Mouse (Mus musculus): ENCODE results near the gene Max. TPM values are rescaled to one million over a fixed set of nuclear protein-coding genes. Genes with fewer than 3 reads are reported as not detected.

Gene Max
- total RNA-seq, 1 experiment: 40.9 TPM

DNA sequence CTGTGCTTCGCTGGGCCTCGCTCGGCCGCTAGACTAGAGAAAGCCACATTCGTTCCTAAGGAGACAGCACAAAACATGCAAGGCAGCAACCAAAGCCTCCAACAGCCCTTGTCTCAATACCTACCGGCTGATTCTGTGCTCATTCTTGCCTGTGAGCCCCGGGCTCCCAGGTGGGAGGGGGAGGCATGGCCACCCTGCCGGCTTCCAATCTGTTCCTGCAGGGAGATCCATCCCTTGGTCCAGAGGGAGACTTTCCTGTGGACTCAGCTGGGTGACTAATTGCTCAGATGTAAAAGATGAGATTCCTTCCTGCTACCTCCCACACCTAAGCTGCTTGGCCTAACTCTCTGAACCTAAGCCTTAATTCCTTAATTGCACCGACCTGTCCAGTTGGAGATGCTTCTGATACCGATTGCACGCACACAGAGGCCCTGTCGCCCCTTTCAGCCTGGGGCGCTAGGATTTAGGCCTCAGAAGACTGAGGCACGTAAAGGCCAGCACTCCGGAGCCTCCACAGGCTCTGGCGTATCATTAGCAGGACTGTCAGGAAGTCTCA is 50.8 kb downstream of the Max start:
- no peak overlapping the region; the same call in 1 of the 2 replicates for H3K9ac ChIP-seq (ENCODE audit: insufficient read depth, low read depth, low read length, poor library complexity, severe bottlenecking)
- in situ Hi-C loops (cut with MboI; ENCODE audit: low sequenced_read_pairs in 2 of 2, unreplicated experiment in 2 of 2): no loop called here
- H3K36me3 ChIP-seq (ENCODE audit: control insufficient read depth, insufficient read depth, low read length, poor library complexity, severe bottlenecking): peaks cover 23% of the 10 kb centered on the region; the same call in 1 of the 2 replicates
- no peak overlapping the region; a peak in 1 of 4 replicates for H3K4me3 ChIP-seq (ENCODE audit: insufficient read depth in 1 of 2, low read depth in 1 of 2, low read length in 2 of 2, poor library complexity in 1 of 2, severe bottlenecking in 1 of 2)
- peak overlapping the region; percentile 75; the same call in 1 of the 2 replicates for H3K27ac ChIP-seq (ENCODE audit: insufficient read depth, low read depth, low read length, poor library complexity, severe bottlenecking)
- peaks cover 9 to 36% of the 10 kb centered on the region in 2 experiments for H3K4me1 ChIP-seq (ENCODE audit: control insufficient read depth in 2 of 2, insufficient read depth in 2 of 2, low read length in 2 of 2, poor library complexity in 1 of 2)
- no peak for TF ChIP-seq ZC3H11A (IDR thresholded peaks at IDR 0.05; ENCODE audit: borderline replicate concordance, low read depth, low read length)
- TF ChIP-seq MAFK (IDR thresholded peaks at IDR 0.05; ENCODE audit: insufficient read depth, low read depth, low read length): no peak
- DNase-seq (ENCODE audit: low read depth, low spot score): no peak
- H3K9me3 ChIP-seq (ENCODE audit: control insufficient read depth, insufficient read depth, low read depth, low read length): no peaks in the 10 kb centered on the region

DNA sequence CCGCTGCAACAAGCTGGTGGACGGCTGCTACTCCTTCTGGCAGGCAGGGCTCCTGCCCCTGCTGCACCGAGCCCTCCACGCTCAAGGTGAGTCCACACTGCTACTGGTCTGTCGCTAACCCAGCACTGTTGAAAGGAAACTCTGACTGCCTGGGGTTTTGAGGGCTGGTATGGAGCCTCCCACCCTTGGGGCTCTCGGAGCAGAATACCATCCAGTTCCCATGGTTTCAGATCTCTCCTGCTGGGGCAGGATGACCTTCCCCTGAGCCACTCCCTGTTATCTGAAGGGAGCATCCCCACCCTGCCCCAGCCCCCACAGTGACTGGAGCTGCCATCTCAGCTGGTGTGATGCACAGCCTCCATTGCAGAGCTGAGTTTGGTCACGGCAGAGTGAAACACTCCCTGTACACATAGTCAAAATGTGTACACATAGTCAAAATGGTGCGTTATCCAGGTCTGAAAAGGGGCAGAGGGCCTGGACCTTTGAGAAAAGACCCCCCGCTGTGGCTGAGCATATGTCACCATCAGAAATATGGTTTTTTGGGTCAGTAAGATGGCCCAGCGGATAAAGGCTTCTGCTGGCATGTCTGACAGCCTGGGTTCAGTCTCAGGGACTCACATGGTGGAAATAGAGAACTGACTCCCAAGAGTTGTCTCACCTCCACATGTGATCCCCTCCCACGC is 51.6 kb downstream of the Max start:
- peak overlapping the region in 1 of 2 experiments; percentile 50; a peak in 2 of 4 replicates for H3K4me3 ChIP-seq (ENCODE audit: insufficient read depth in 1 of 2, low read depth in 1 of 2, low read length in 2 of 2, poor library complexity in 1 of 2, severe bottlenecking in 1 of 2)
- H3K4me1 ChIP-seq (ENCODE audit: control insufficient read depth in 2 of 2, insufficient read depth in 2 of 2, low read length in 2 of 2, poor library complexity in 1 of 2): peaks cover 14 to 41% of the 10 kb centered on the region in 2 experiments
- no peaks in the 10 kb centered on the region for H3K9me3 ChIP-seq (ENCODE audit: control insufficient read depth, insufficient read depth, low read depth, low read length)
- in situ Hi-C loops (cut with MboI; ENCODE audit: low sequenced_read_pairs in 2 of 2, unreplicated experiment in 2 of 2): no loop called here
- peak overlapping the region; percentile 50 for H3K9ac ChIP-seq (ENCODE audit: insufficient read depth, low read depth, low read length, poor library complexity, severe bottlenecking)
- peak; percentile 65 for DNase-seq (ENCODE audit: low read depth, low spot score)
- no peak for TF ChIP-seq MAFK (IDR thresholded peaks at IDR 0.05; ENCODE audit: insufficient read depth, low read depth, low read length)
- no peak for TF ChIP-seq HCFC1 (IDR thresholded peaks at IDR 0.05; ENCODE audit: borderline replicate concordance, insufficient read depth, low read length)
- TF ChIP-seq ZNF384 (IDR thresholded peaks at IDR 0.05; ENCODE audit: low read depth, low read length): no peak
- TF ChIP-seq ZC3H11A (IDR thresholded peaks at IDR 0.05; ENCODE audit: borderline replicate concordance, low read depth, low read length): no peak
- no peak for TF ChIP-seq CHD2 (IDR thresholded peaks at IDR 0.05; ENCODE audit: low read depth, low read length)
- H3K36me3 ChIP-seq (ENCODE audit: control insufficient read depth, insufficient read depth, low read length, poor library complexity, severe bottlenecking): peaks cover 25% of the 10 kb centered on the region; the same call in 1 of the 2 replicates
- peak overlapping the region; percentile 89 for H3K27ac ChIP-seq (ENCODE audit: insufficient read depth, low read depth, low read length, poor library complexity, severe bottlenecking)

DNA sequence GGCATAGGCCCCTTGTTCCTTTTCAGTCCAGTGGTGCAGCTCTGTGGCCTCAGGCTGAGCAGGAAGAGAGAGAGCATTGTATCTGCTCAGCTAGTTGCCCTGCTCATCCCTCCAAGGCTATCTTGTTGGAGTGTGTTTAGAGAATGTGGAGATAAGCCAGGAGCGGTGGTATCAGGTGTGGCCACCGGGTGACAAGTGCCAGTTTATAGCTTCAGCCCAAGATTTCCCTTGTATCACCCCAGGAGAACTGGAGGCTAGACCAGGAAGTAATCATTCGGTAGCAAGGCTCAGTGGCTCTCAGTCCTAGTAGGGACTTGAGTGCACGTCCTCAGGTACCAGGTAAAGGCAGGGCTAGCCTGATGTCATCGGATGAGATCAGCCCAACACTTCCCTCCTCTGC is 52.8 kb downstream of the Max start:
- H3K4me3 ChIP-seq (ENCODE audit: insufficient read depth in 1 of 2, low read depth in 1 of 2, low read length in 2 of 2, poor library complexity in 1 of 2, severe bottlenecking in 1 of 2): no peak overlapping the region
- no peak for TF ChIP-seq HCFC1 (IDR thresholded peaks at IDR 0.05; ENCODE audit: borderline replicate concordance, insufficient read depth, low read length)
- TF ChIP-seq MAFK (IDR thresholded peaks at IDR 0.05; ENCODE audit: insufficient read depth, low read depth, low read length): no peak
- no peak for TF ChIP-seq ZC3H11A (IDR thresholded peaks at IDR 0.05; ENCODE audit: borderline replicate concordance, low read depth, low read length)
- no peak for TF ChIP-seq ZNF384 (IDR thresholded peaks at IDR 0.05; ENCODE audit: low read depth, low read length)
- no peak for TF ChIP-seq CHD2 (IDR thresholded peaks at IDR 0.05; ENCODE audit: low read depth, low read length)
- no peaks in the 10 kb centered on the region for H3K9me3 ChIP-seq (ENCODE audit: control insufficient read depth, insufficient read depth, low read depth, low read length)
- DNase-seq (ENCODE audit: low read depth, low spot score): no peak
- H3K9ac ChIP-seq (ENCODE audit: insufficient read depth, low read depth, low read length, poor library complexity, severe bottlenecking): no peak overlapping the region
- in situ Hi-C loops (cut with MboI; ENCODE audit: low sequenced_read_pairs in 2 of 2, unreplicated experiment in 2 of 2): no loop called here
- H3K36me3 ChIP-seq (ENCODE audit: control insufficient read depth, insufficient read depth, low read length, poor library complexity, severe bottlenecking): peaks cover 24% of the 10 kb centered on the region; the same call in 1 of the 2 replicates
- peak overlapping the region; percentile 34; the same call in 1 of the 2 replicates for H3K27ac ChIP-seq (ENCODE audit: insufficient read depth, low read depth, low read length, poor library complexity, severe bottlenecking)
- peaks cover 12 to 37% of the 10 kb centered on the region in 2 experiments for H3K4me1 ChIP-seq (ENCODE audit: control insufficient read depth in 2 of 2, insufficient read depth in 2 of 2, low read length in 2 of 2, poor library complexity in 1 of 2)

DNA sequence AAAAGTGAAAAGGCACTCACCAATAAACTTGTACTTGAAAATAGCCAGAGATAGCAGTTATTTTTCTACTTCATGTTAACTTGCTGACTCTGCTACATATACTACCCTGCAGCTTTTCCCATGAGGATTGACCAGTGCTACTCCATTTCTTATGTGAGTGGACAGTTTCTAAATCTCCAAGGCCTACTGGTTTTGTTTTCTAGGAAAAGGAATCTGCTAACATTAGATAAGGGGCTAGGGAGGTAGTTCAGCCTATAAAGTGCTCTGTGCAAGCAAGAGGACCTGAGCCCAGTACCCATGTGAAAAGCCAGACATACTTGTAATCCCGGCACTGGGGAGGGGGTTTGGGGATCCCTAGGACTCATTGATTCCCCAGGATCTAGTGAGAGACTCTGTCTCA is 55.7 kb downstream of the Max start:
- DNase-seq (ENCODE audit: low read depth, low spot score): no peak
- peaks cover 20% of the 10 kb centered on the region; the same call in 1 of the 2 replicates for H3K36me3 ChIP-seq (ENCODE audit: control insufficient read depth, insufficient read depth, low read length, poor library complexity, severe bottlenecking)
- in situ Hi-C loops (cut with MboI; ENCODE audit: low sequenced_read_pairs in 2 of 2, unreplicated experiment in 2 of 2): no loop called here
- H3K4me1 ChIP-seq (ENCODE audit: control insufficient read depth in 2 of 2, insufficient read depth in 2 of 2, low read length in 2 of 2, poor library complexity in 1 of 2): peaks cover 14 to 34% of the 10 kb centered on the region in 2 experiments
- H3K9ac ChIP-seq (ENCODE audit: insufficient read depth, low read depth, low read length, poor library complexity, severe bottlenecking): no peak overlapping the region
- H3K9me3 ChIP-seq (ENCODE audit: control insufficient read depth, insufficient read depth, low read depth, low read length): no peaks in the 10 kb centered on the region
- no peak overlapping the region for H3K4me3 ChIP-seq (ENCODE audit: insufficient read depth in 1 of 2, low read depth in 1 of 2, low read length in 2 of 2, poor library complexity in 1 of 2, severe bottlenecking in 1 of 2)
- no peak for TF ChIP-seq ZC3H11A (IDR thresholded peaks at IDR 0.05; ENCODE audit: borderline replicate concordance, low read depth, low read length)
- TF ChIP-seq MAFK (IDR thresholded peaks at IDR 0.05; ENCODE audit: insufficient read depth, low read depth, low read length): 0 out of 2 replicates have a peak, but pooled peaks have one; percentile 10
- H3K27ac ChIP-seq (ENCODE audit: insufficient read depth, low read depth, low read length, poor library complexity, severe bottlenecking): no peak overlapping the region
